Mouse (Mus musculus) liver, embryonic 11.5 days (tissue): ENCODE measurements around the gene Icam1. TPM values are rescaled to one million over a fixed set of nuclear protein-coding genes. Genes with fewer than 3 reads are reported as not detected.
A peak's percentile ranks its signal among the peaks of the same experiment; 100 is the strongest.

Experiments
- ATAC-seq: fragments of 200-750 bp; cut with Nextera tagmentation; replicated peaks from 2 replicates; pipeline ENCODE4 v1.8.0; 2017; ENCODE audit warnings: moderate number of reproducible peaks, mild to moderate bottlenecking, moderate TSS enrichment, moderate library complexity; ENCODE audit not compliant: low FRiP score
- DNase-seq: peaks from one replicate; pipeline ENCODE4 v3.0.0-alpha.2; 2017; ENCODE audit warnings: low spot score
- H3K27ac ChIP-seq: fragments of 300-500 bp; sonication (generic); 2 replicates; pipeline ENCODE4 v1.5.1; 2014; ENCODE audit warnings: mild to moderate bottlenecking, low read depth, low read length, control low read depth
- H3K27me3 ChIP-seq: fragments of 300-500 bp; sonication (generic); replicated peaks from 2 replicates; pipeline ENCODE4 v1.6.1; 2014; ENCODE audit warnings: low read length, mixed read lengths; ENCODE audit not compliant: control insufficient read depth, insufficient read depth
- H3K36me3 ChIP-seq: fragments of 300-500 bp; sonication (generic); 2 replicates; pipeline ENCODE4 v1.6.1; 2014; ENCODE audit warnings: mild to moderate bottlenecking, low read length, moderate library complexity, mixed read lengths; ENCODE audit not compliant: control insufficient read depth, insufficient read depth
- H3K4me1 ChIP-seq: fragments of 300-500 bp; sonication (generic); replicated peaks from 2 replicates; pipeline ENCODE4 v1.6.1; 2014; ENCODE audit warnings: low read length, mixed read lengths; ENCODE audit not compliant: control insufficient read depth, insufficient read depth
- H3K4me2 ChIP-seq: fragments of 300-500 bp; sonication (generic); 2 replicates; pipeline ENCODE4 v1.6.1; 2014; ENCODE audit warnings: mild to moderate bottlenecking, control low read depth, moderate library complexity
- H3K4me3 ChIP-seq: fragments of 300-500 bp; sonication (generic); 2 replicates; pipeline ENCODE4 v1.5.1; 2014; ENCODE audit warnings: low read depth, low read length, control low read depth
- H3K9ac ChIP-seq: fragments of 300-500 bp; sonication (generic); 2 replicates; pipeline ENCODE4 v1.6.1; 2014; ENCODE audit warnings: low read depth, low read length, control low read depth
- H3K9me3 ChIP-seq: fragments of 300-500 bp; sonication (generic); 2 replicates; pipeline ENCODE4 v1.6.1; 2016; ENCODE audit warnings: low read length, inconsistent platforms, mixed read lengths; ENCODE audit not compliant: control insufficient read depth
- WGBS: fragments of 180-500 bp; shearing (Covaris S2); extraction: QIAGEN DNeasy Blood & Tissue Kit; methylation state at CpG from one replicate; pipeline ENCODE4 v1.1.7; 2014; 5-methylcytosine and 5-hydroxymethylcytosine counted together
- polyA plus RNA-seq: library from polyadenylated mRNA; unstranded; fragments of >200 nt; fragmentation: Nextera tagmentation; extraction: Ambion mirVana; gene quantifications from 2 replicates; pipeline ENCODE4 v1.2.1, GENCODE M21; 2014

The Icam1 gene
- polyA plus RNA-seq, 1 experiment from 2014 or later: 12.2 TPM

- ATAC-seq: no peak
- H3K27ac ChIP-seq: no peak overlapping the region
- H3K4me1 ChIP-seq: peaks cover 48% of the 10 kb centered on the region
- H3K27me3 ChIP-seq: peaks cover 59% of the 10 kb centered on the region
- peak overlapping the region; percentile 48; the same call in 1 of the 2 replicates for H3K9ac ChIP-seq
- H3K9me3 ChIP-seq: no peaks in the 10 kb centered on the region
- H3K36me3 ChIP-seq: no peaks in the 10 kb centered on the region
- 4% methylated on average over 7 of the region's 7 CpGs for WGBS
- H3K4me2 ChIP-seq: peak overlapping the region; percentile 100
- peak overlapping the region; percentile 65 for H3K4me3 ChIP-seq
- no peak for DNase-seq
Observed at GRCm38 (mm10) chr9:21032491-21032890, 16.7 kb downstream of the Icam1 start.

- ATAC-seq (peak; percentile 56), DNase-seq (peak; percentile 86)
- H3K4me3 ChIP-seq: peak overlapping the region; percentile 65
- no peaks in the 10 kb centered on the region for H3K36me3 ChIP-seq
- under 1% methylated on average over 34 of the region's 34 CpGs for WGBS
- H3K4me2 ChIP-seq: peak overlapping the region; percentile 100
- peaks cover 48% of the 10 kb centered on the region for H3K4me1 ChIP-seq
- peak overlapping the region; percentile 42 for H3K9ac ChIP-seq
- no peaks in the 10 kb centered on the region for H3K9me3 ChIP-seq
- H3K27me3 ChIP-seq: peaks cover 65% of the 10 kb centered on the region
- H3K27ac ChIP-seq: no peak overlapping the region
Observed at GRCm38 (mm10) chr9:21033136-21033535, 17.4 kb downstream of the Icam1 start.

GRCm38 (mm10) chr9:21034481-21035085 lies 18.8 kb downstream of the Icam1 start:
- peak; percentile 57 for DNase-seq
- Histone ChIP-seq H3K27me3 (peaks cover 76% of the 10 kb centered on the region), H3K4me2 (peak overlapping the region; percentile 7), H3K4me1 (peaks cover 42% of the 10 kb centered on the region), H3K4me3 (no peak overlapping the region), H3K36me3 (no peaks in the 10 kb centered on the region), H3K9me3 (peaks cover 3% of the 10 kb centered on the region; the same call in 1 of the 2 replicates), H3K9ac (no peak overlapping the region), H3K27ac (no peak overlapping the region)
- no peak for ATAC-seq
- 7% methylated on average over 17 of the region's 17 CpGs for WGBS

GRCm38 (mm10) chr9:21035586-21035985 lies 19.8 kb downstream of the Icam1 start:
- H3K27me3 ChIP-seq: peaks cover 76% of the 10 kb centered on the region
- H3K9ac ChIP-seq: no peak overlapping the region
- no peaks in the 10 kb centered on the region for H3K36me3 ChIP-seq
- ATAC-seq (no peak), DNase-seq (no peak)
- no peak overlapping the region for H3K27ac ChIP-seq
- H3K4me1 ChIP-seq: peaks cover 47% of the 10 kb centered on the region
- no peak overlapping the region for H3K4me2 ChIP-seq
- H3K9me3 ChIP-seq: peaks cover 3% of the 10 kb centered on the region; the same call in 1 of the 2 replicates
- whole genome bisulfite sequencing: 34% methylated on average over 9 of the region's 9 CpGs
- H3K4me3 ChIP-seq: no peak overlapping the region; the same call in 1 of the 2 replicates

GRCm38 (mm10) chr9:21036161-21036560 lies 20.4 kb downstream of the Icam1 start:
- Histone ChIP-seq H3K4me1 (peaks cover 50% of the 10 kb centered on the region), H3K4me2 (no peak overlapping the region), H3K27me3 (peaks cover 76% of the 10 kb centered on the region), H3K4me3 (0 out of 2 replicates have a peak overlapping the region, but pooled peaks have one; percentile 1), H3K9me3 (peaks cover 3% of the 10 kb centered on the region; the same call in 1 of the 2 replicates), H3K27ac (no peak overlapping the region), H3K9ac (no peak overlapping the region), H3K36me3 (no peaks in the 10 kb centered on the region)
- WGBS: 13% methylated on average over 20 of the region's 20 CpGs
- DNase-seq (no peak), ATAC-seq (no peak)

GRCm38 (mm10) chr9:21036666-21037065 lies 20.9 kb downstream of the Icam1 start:
- H3K36me3 ChIP-seq: no peaks in the 10 kb centered on the region
- peaks cover 74% of the 10 kb centered on the region for H3K27me3 ChIP-seq
- H3K27ac ChIP-seq: no peak overlapping the region
- WGBS: 4% methylated on average over 22 of the region's 22 CpGs
- H3K9me3 ChIP-seq: peaks cover 3% of the 10 kb centered on the region; the same call in 1 of the 2 replicates
- no peak for DNase-seq
- H3K9ac ChIP-seq: no peak overlapping the region
- H3K4me2 ChIP-seq: no peak overlapping the region; the same call in 1 of the 2 replicates
- H3K4me1 ChIP-seq: peaks cover 47% of the 10 kb centered on the region
- ATAC-seq: no peak
- H3K4me3 ChIP-seq: 0 out of 2 replicates have a peak overlapping the region, but pooled peaks have one; percentile 1

- Histone ChIP-seq H3K9ac (no peak overlapping the region), H3K27ac (no peak overlapping the region), H3K4me2 (peak overlapping the region; percentile 59), H3K27me3 (peaks cover 66% of the 10 kb centered on the region), H3K4me3 (peak overlapping the region; percentile 26), H3K4me1 (peaks cover 39% of the 10 kb centered on the region), H3K36me3 (no peaks in the 10 kb centered on the region), H3K9me3 (peaks cover 3% of the 10 kb centered on the region; the same call in 1 of the 2 replicates)
- DNase-seq (no peak), ATAC-seq (no peak)
- 6% methylated on average over 31 of the region's 31 CpGs for WGBS
Observed at GRCm38 (mm10) chr9:21037481-21037891, 21.7 kb downstream of the Icam1 start.

- DNase-seq (no peak), ATAC-seq (peak; percentile 78)
- peaks cover 31% of the 10 kb centered on the region for H3K4me1 ChIP-seq
- 0 out of 2 replicates have a peak overlapping the region, but pooled peaks have one; percentile 5 for H3K4me2 ChIP-seq
- no peaks in the 10 kb centered on the region for H3K36me3 ChIP-seq
- peaks cover 44% of the 10 kb centered on the region for H3K27me3 ChIP-seq
- no peak overlapping the region for H3K27ac ChIP-seq
- no peak overlapping the region for H3K9ac ChIP-seq
- peaks cover 3% of the 10 kb centered on the region; the same call in 1 of the 2 replicates for H3K9me3 ChIP-seq
- no peak overlapping the region for H3K4me3 ChIP-seq
- 57% methylated on average over 3 of the region's 3 CpGs for WGBS
Observed at GRCm38 (mm10) chr9:21039779-21040178, 24.0 kb downstream of the Icam1 start.

- Histone ChIP-seq H3K4me1 (peaks cover 29% of the 10 kb centered on the region), H3K27me3 (peaks cover 29% of the 10 kb centered on the region), H3K36me3 (no peaks in the 10 kb centered on the region), H3K9ac (no peak overlapping the region), H3K27ac (no peak overlapping the region), H3K4me2 (no peak overlapping the region), H3K9me3 (peaks cover 3% of the 10 kb centered on the region; the same call in 1 of the 2 replicates), H3K4me3 (no peak overlapping the region)
- ATAC-seq (no peak), DNase-seq (no peak)
- 46% methylated on average over 4 of the region's 4 CpGs for WGBS
Observed at GRCm38 (mm10) chr9:21041308-21041707, 25.5 kb downstream of the Icam1 start.
